Mouse (Mus musculus) B cell, adult 67 days (primary cell): ENCODE measurements around the gene Ebf3. TPM values are rescaled to one million over a fixed set of nuclear protein-coding genes. Genes with fewer than 3 reads are reported as not detected.

Experiments used
- total RNA-seq, 2 experiments: library from RNA; stranded (reverse); gene quantifications; 4 replicates each; pipeline ENCODE4 v1.2.4; 2023

The Ebf3 gene
- total RNA-seq: not detected

DNA sequence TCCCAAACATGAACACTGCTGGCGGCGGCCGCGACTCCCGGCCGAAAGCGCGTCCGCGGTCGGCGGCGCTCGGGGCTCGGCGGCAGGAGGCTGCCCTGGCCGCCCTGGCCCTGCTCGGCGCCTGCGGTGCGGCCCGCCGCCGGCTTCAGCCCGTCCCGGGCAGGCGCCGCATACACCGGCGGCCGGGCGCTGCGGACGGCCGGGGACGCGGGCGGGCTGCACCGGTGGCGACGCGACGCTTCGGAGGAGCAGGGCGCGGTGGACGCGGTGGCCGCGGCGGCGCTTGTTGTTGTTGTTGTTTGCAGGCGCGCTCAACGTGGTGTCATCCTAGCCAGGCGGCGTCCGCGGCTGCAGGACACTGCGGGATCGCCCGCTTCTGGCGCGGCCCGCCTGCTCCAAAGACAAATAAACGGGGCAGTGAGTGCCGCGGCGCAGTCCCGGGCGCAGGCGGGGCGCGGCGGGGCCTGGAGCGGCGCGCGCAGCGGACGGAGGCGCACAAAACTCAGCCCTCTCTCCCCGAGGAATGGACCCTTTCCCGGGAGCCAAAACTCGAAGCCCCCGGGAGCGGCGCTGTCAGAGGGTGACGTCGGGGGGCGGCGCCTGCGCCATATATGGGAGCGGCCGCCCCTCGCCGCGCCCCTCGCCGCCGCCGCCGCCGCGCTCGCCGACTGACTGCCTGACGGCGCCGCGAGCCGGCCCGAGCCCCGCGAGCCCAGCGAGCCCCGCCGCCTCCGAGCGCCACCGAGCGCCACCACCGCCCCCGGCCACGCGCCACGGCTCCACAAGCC is at the start of gene Ebf3:
Gene Ebf3 (minus strand): TSS at position 542 of the 788 bp plus-strand sequence.

Other genes starting within 250 kb of the Ebf3 start
- gene 9430038I01Rik, start 96.3 kb upstream of the Ebf3 start, total RNA-seq: 10 to 100 TPM; 20.5 to 22.4 TPM
- gene Glrx3, start 123.2 kb upstream of the Ebf3 start, total RNA-seq: 10 to 100 TPM; 52.5 to 55.1 TPM